Mouse (Mus musculus) NIH3T3 (cell line): ENCODE measurements around the gene Tssk6.
"Not testable (repeated sequence)": the region's sequence is repeated elsewhere in the genome, so short reads cannot be mapped to it uniquely, and the experiment has no call there.

Experiments used
- DNase-seq: peaks from one replicate; pipeline ENCODE4 v3.0.0-alpha.2; 2012; ENCODE audit warnings: low read depth

Tssk6 gene

GRCm38 (mm10) chr8:69919010-69919409 is 17.0 kb downstream of the Tssk6 start:
- peak; percentile 95 for DNase-seq

GRCm38 (mm10) chr8:69919876-69920662 is 18.1 kb downstream of the Tssk6 start:
- peak; percentile 46 for DNase-seq

- DNase-seq, result no peak
Measured at GRCm38 (mm10) chr8:69921141-69921540, 19.2 kb downstream of the Tssk6 start.

GRCm38 (mm10) chr8:69923986-69924385 is 22.0 kb downstream of the Tssk6 start:
- DNase-seq, result no peak

GRCm38 (mm10) chr8:69926901-69927300 is 24.9 kb downstream of the Tssk6 start:
- DNase-seq, result no peak

GRCm38 (mm10) chr8:69933811-69934210 is 31.8 kb downstream of the Tssk6 start:
- no peak for DNase-seq

- no peak for DNase-seq
Measured at GRCm38 (mm10) chr8:69934582-69934981, 32.6 kb downstream of the Tssk6 start.

GRCm38 (mm10) chr8:69935431-69935830 is 33.4 kb downstream of the Tssk6 start:
- DNase-seq, result no peak

- DNase-seq, result peak; percentile 83
Measured at GRCm38 (mm10) chr8:69936050-69936794, 34.2 kb downstream of the Tssk6 start.

- no peak for DNase-seq
Measured at GRCm38 (mm10) chr8:69937466-69937865, 35.5 kb downstream of the Tssk6 start.

GRCm38 (mm10) chr8:69938245-69938982 is 36.4 kb downstream of the Tssk6 start:
- no peak for DNase-seq

GRCm38 (mm10) chr8:69939633-69940032 is 37.6 kb downstream of the Tssk6 start:
- DNase-seq, result peak; percentile 90

GRCm38 (mm10) chr8:69940386-69940785 is 38.4 kb downstream of the Tssk6 start:
- DNase-seq, result no peak

- not testable (repeated sequence) for DNase-seq
Measured at GRCm38 (mm10) chr8:69942495-69942894, 40.5 kb downstream of the Tssk6 start.

- DNase-seq, result no peak
Measured at GRCm38 (mm10) chr8:69950300-69950699, 48.3 kb downstream of the Tssk6 start.
